Mouse (Mus musculus): ENCODE data around the gene Neurod2. TPM values are rescaled to one million over a fixed set of nuclear protein-coding genes. Genes with fewer than 3 reads are reported as not detected.

Gene Neurod2
- polyA plus RNA-seq, 1 experiment from 2014 or later = 11.2 TPM

DNA sequence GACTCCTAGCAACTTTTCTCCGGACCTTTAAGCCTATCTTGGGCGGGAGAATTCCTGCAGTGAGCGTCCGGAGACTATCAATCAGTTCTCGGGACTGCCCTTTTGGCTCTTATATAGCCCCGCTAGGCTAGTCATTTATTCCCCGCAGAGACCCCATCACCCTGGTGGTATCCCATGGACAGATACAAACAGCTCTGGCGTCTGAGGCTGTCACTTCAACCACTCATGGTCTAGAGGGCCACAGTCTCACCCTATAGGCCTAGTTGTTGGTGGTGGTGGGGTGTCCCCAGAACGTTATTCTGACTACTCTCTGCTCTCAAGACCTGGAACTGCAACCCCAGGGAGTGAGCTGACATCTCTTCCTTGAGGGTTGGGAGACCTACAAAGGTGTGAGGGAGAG is 19.9 kb upstream of the Neurod2 start:
- H3K9ac ChIP-seq = no peak overlapping the region
- no peaks in the 10 kb centered on the region for H3K36me3 ChIP-seq
- no peaks in the 10 kb centered on the region for H3K9me3 ChIP-seq
- H3K27ac ChIP-seq = no peak overlapping the region
- under 1% methylated on average over 9 of the region's 9 CpGs for WGBS
- H3K4me3 ChIP-seq = peak overlapping the region; percentile 46; the same call in 1 of the 2 replicates
- H3K4me1 ChIP-seq = peaks cover 15% of the 10 kb centered on the region
- ATAC-seq (ENCODE audit: low FRiP score, low read depth) = no peak
- H3K27me3 ChIP-seq (replicated peaks) = peaks cover 94% of the 10 kb centered on the region
- H3K4me2 ChIP-seq (replicated peaks) = peak overlapping the region; percentile 89

DNA sequence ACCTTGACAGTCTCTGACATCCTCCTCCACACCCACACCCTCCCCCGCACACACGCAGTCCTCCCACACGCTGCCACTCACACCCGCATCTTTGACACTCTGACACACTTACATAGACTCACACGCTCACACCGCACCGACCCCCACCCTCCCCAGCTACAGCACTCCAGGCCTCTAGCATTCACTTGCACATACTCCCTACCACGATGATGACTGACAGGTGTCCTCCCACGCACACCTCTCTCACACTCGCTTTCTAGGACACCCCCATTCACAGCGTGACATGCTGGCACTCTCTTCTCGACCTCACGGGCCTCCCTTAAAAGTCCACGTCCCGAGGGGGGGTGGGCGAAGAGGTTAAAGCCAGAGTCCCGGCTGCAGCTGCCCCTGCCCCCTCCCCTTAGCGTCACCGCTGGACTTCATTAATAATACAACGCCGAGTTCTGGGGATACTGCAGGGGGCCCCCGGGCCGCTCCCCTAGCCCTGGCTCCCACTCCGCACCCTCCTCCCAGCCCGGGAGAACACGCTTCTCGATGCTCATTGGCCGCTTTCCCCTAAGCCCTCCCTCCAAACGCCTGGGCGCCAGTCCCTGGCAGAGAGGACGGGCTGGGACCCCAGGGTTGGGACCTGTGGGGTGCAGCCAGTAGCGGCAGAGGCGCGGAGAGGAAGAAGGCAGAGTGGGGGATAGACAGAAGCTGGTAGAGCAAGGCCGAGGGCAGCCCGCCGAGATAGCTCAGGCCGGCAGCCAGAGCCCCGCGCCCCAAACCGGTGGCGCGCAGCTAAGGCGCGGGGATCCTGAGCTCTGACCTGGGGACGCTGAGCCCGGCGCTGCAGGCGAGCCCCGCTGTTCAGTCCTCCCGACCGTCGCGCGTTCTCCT is 18.9 kb upstream of the Neurod2 start, which contains the start of gene Ppp1r1b:
Ppp1r1b (plus strand) TSS at position 322 of the 879 bp plus-strand sequence.
- WGBS = under 1% methylated on average over 55 of the region's 55 CpGs
- no peak within 1 kb of the TSS for H3K27ac ChIP-seq

GRCm38 (mm10) chr11:98347385-98348082 is 18.1 kb upstream of the Neurod2 start:
- Histone ChIP-seq H3K4me3 (no peak overlapping the region), H3K4me2 (replicated peaks) (peak overlapping the region; percentile 89; the same call in 1 of the 2 replicates), H3K27me3 (replicated peaks) (peaks cover 88% of the 10 kb centered on the region), H3K4me1 (peaks cover 17% of the 10 kb centered on the region), H3K27ac (no peak overlapping the region), H3K9ac (no peak overlapping the region), H3K36me3 (no peaks in the 10 kb centered on the region), H3K9me3 (no peaks in the 10 kb centered on the region)
- no peak for ATAC-seq (ENCODE audit: low FRiP score, low read depth)
- under 1% methylated on average over 12 of the region's 12 CpGs for WGBS

More for the DNA sequence above, 18.9 kb upstream of the Neurod2 start, which contains the start of gene Ppp1r1b:
- peak within 1 kb of the TSS; percentile 89 for H3K4me2 ChIP-seq (replicated peaks)
- peak within 1 kb of the TSS; percentile 46 for H3K4me3 ChIP-seq
- H3K9me3 ChIP-seq = no peaks in the 10 kb centered on the region
- H3K4me1 ChIP-seq = peaks cover 15% of the 10 kb centered on the region
- peak; percentile 37; the same call in 1 of the 2 replicates for ATAC-seq (ENCODE audit: low FRiP score, low read depth)
- H3K27me3 ChIP-seq (replicated peaks) = peaks cover 93% of the 10 kb centered on the region
- H3K9ac ChIP-seq = peak within 1 kb of the TSS; percentile 53
- no peaks in the 10 kb centered on the region for H3K36me3 ChIP-seq

DNA sequence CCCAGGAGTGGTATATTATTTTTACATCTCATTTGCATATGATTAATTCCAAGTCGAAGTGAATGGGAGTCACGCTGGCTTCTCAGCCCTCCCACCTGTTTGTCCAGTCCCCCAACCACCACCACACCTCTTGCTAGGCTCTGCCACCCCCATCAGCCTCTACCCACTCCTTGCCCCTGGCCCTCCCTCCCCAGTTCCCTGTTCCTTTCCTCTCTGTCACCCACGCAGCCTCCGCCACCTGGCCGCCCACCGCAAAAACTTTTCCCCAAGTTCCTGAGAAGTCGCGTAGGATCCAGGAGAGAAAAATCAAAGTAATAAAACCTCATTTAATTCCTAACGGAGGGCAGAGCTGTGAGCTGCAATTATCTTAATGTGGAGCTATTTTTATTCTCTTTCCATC is 16.7 kb upstream of the Neurod2 start:
- Histone ChIP-seq H3K4me3 (no peak overlapping the region), H3K4me2 (replicated peaks) (no peak overlapping the region), H3K9me3 (no peaks in the 10 kb centered on the region), H3K27ac (no peak overlapping the region), H3K27me3 (replicated peaks) (peaks cover 88% of the 10 kb centered on the region), H3K4me1 (peaks cover 25% of the 10 kb centered on the region), H3K9ac (no peak overlapping the region), H3K36me3 (no peaks in the 10 kb centered on the region)
- WGBS = 9% methylated on average over 9 of the region's 9 CpGs
- ATAC-seq (ENCODE audit: low FRiP score, low read depth) = no peak

DNA sequence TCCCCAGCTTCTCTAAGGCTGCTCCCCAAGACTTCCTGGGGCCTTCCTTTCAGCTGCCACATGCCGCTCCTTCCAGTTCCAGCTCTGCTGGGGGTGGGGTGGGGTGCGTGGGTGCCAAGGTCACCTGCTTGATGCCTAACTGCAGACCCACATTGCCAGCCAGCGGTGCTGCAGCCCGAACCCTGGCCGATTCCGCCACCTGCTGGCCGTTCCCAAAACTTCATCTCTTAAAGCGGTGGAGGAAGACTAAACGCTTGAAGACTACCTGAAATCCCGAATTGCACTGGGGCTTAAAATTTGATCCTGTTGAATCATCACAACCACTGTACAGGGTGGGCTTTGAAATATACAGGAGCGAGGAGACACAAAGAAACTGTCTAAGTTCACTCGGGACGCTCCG is 15.8 kb upstream of the Neurod2 start:
- WGBS = under 1% methylated on average over 14 of the region's 14 CpGs
- Histone ChIP-seq H3K36me3 (no peaks in the 10 kb centered on the region), H3K9me3 (no peaks in the 10 kb centered on the region), H3K4me2 (replicated peaks) (peak overlapping the region; percentile 41), H3K4me3 (no peak overlapping the region), H3K9ac (no peak overlapping the region), H3K4me1 (peaks cover 26% of the 10 kb centered on the region), H3K27ac (no peak overlapping the region), H3K27me3 (replicated peaks) (peaks cover 85% of the 10 kb centered on the region)
- no peak for ATAC-seq (ENCODE audit: low FRiP score, low read depth)

- no peak overlapping the region for H3K4me3 ChIP-seq
- H3K9me3 ChIP-seq = no peaks in the 10 kb centered on the region
- peak overlapping the region; percentile 48 for H3K4me2 ChIP-seq (replicated peaks)
- no peak overlapping the region for H3K27ac ChIP-seq
- 0 out of 2 replicates have a peak overlapping the region, but pooled peaks have one; percentile 9 for H3K9ac ChIP-seq
- WGBS = 2% methylated on average over 29 of the region's 29 CpGs
- peaks cover 85% of the 10 kb centered on the region for H3K27me3 ChIP-seq (replicated peaks)
- H3K4me1 ChIP-seq = peaks cover 35% of the 10 kb centered on the region
- ATAC-seq (ENCODE audit: low FRiP score, low read depth) = peak; percentile 38; the same call in 1 of the 2 replicates
- H3K36me3 ChIP-seq = no peaks in the 10 kb centered on the region
Observed at GRCm38 (mm10) chr11:98342000-98342945, 12.8 kb upstream of the Neurod2 start.

- Histone ChIP-seq H3K27ac (no peak overlapping the region), H3K4me2 (replicated peaks) (no peak overlapping the region), H3K4me3 (no peak overlapping the region), H3K4me1 (peaks cover 35% of the 10 kb centered on the region), H3K27me3 (replicated peaks) (peaks cover 85% of the 10 kb centered on the region), H3K9ac (no peak overlapping the region), H3K36me3 (no peaks in the 10 kb centered on the region), H3K9me3 (no peaks in the 10 kb centered on the region)
- no peak for ATAC-seq (ENCODE audit: low FRiP score, low read depth)
- WGBS = 49% methylated on average over 4 of the region's 4 CpGs
Observed at GRCm38 (mm10) chr11:98341174-98341573, 11.7 kb upstream of the Neurod2 start.

DNA sequence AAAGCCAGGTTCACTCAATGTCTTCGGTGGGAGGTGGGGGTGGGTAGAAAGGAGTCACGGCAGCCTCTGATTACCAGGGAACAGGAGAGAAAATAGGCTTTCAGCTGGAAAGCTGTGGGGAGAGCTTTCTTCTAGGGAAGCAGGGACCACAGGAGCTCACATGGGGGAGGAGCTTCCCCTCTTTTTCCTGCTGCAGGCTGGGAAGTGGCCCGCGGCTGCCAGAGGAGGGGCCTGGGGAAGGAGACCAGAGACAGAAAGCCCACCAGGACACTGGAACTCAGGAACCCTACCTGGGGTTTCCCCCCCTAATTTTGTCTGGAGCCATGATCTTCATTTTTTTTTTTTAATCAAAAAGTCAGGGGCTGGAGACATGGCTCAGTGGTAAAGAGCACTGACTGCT is 11.1 kb upstream of the Neurod2 start:
- Histone ChIP-seq H3K4me3 (no peak overlapping the region), H3K27me3 (replicated peaks) (peaks cover 85% of the 10 kb centered on the region), H3K36me3 (no peaks in the 10 kb centered on the region), H3K27ac (no peak overlapping the region), H3K4me1 (peaks cover 35% of the 10 kb centered on the region), H3K9me3 (no peaks in the 10 kb centered on the region), H3K4me2 (replicated peaks) (no peak overlapping the region), H3K9ac (no peak overlapping the region)
- no peak for ATAC-seq (ENCODE audit: low FRiP score, low read depth)
- 8% methylated on average over 4 of the region's 4 CpGs for WGBS

GRCm38 (mm10) chr11:98339679-98340287 is 10.3 kb upstream of the Neurod2 start:
- Histone ChIP-seq H3K27ac (0 out of 2 replicates have a peak overlapping the region, but pooled peaks have one; percentile 3), H3K4me2 (replicated peaks) (peak overlapping the region; percentile 84), H3K4me3 (peak overlapping the region; percentile 38; the same call in 1 of the 2 replicates), H3K9ac (0 out of 2 replicates have a peak overlapping the region, but pooled peaks have one; percentile 18), H3K27me3 (replicated peaks) (peaks cover 87% of the 10 kb centered on the region), H3K36me3 (no peaks in the 10 kb centered on the region), H3K9me3 (no peaks in the 10 kb centered on the region), H3K4me1 (peaks cover 35% of the 10 kb centered on the region)
- 6% methylated on average over 11 of the region's 11 CpGs for WGBS
- ATAC-seq (ENCODE audit: low FRiP score, low read depth) = peak; percentile 14; the same call in 1 of the 2 replicates

GRCm38 (mm10) chr11:98339071-98339501 is 9.6 kb upstream of the Neurod2 start:
- peak; percentile 35; the same call in 1 of the 2 replicates for ATAC-seq (ENCODE audit: low FRiP score, low read depth)
- Histone ChIP-seq H3K27me3 (replicated peaks) (peaks cover 88% of the 10 kb centered on the region), H3K4me3 (peak overlapping the region; percentile 38), H3K4me2 (replicated peaks) (peak overlapping the region; percentile 84), H3K9ac (peak overlapping the region; percentile 58; the same call in 1 of the 2 replicates), H3K4me1 (peaks cover 42% of the 10 kb centered on the region), H3K27ac (0 out of 2 replicates have a peak overlapping the region, but pooled peaks have one; percentile 1), H3K36me3 (no peaks in the 10 kb centered on the region), H3K9me3 (no peaks in the 10 kb centered on the region)
- WGBS = under 1% methylated on average over 19 of the region's 19 CpGs

DNA sequence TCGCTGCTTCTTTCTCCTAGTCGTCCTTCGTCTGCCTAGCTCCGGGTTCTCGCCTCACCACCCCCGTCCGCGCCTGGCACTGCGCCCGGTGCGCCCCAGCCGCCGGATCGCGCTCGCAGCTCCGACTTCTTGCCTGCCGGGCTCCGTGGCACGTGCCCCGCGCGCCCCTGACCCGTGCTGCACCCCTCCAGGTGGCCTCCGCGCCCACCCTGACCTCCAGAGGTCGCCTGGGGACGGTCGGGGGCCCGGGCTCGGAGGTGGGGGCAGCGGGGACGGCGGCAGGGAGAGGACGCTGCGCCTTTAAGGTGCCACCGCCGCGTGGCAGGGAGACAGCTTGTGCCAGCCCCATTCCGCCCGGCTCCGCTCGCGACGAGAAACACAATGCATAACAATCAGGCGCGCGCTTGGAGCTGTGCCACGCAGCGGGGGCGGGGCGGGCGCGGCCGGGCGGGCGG is 9.1 kb upstream of the Neurod2 start:
- WGBS = under 1% methylated on average over 50 of the region's 57 CpGs
- no peak; the same call in 1 of the 2 replicates for ATAC-seq (ENCODE audit: low FRiP score, low read depth)
- H3K27me3 ChIP-seq (replicated peaks) = peaks cover 88% of the 10 kb centered on the region
- H3K9ac ChIP-seq = peak overlapping the region; percentile 58
- peak overlapping the region; percentile 84 for H3K4me2 ChIP-seq (replicated peaks)
- H3K27ac ChIP-seq = peak overlapping the region; percentile 34; the same call in 1 of the 2 replicates
- no peaks in the 10 kb centered on the region for H3K36me3 ChIP-seq
- no peaks in the 10 kb centered on the region for H3K9me3 ChIP-seq
- H3K4me1 ChIP-seq = peaks cover 47% of the 10 kb centered on the region
- H3K4me3 ChIP-seq = peak overlapping the region; percentile 38
